Mouse (Mus musculus) hindbrain, embryonic 14.5 days (tissue): Measurements from ENCODE around the gene Hyal1. TPM values are rescaled to one million over a fixed set of nuclear protein-coding genes. Genes with fewer than 3 reads are reported as not detected.

Experiments used
- ATAC-seq: fragments of 200-750 bp; cut with Nextera tagmentation; 2 replicates; pipeline ENCODE4 v1.8.0; 2017; ENCODE audit warnings: moderate number of reproducible peaks, mild to moderate bottlenecking, moderate TSS enrichment, moderate library complexity; ENCODE audit not compliant: low FRiP score
- DNase-seq: peaks from one replicate; pipeline ENCODE4 v3.0.0-alpha.2; 2015; ENCODE audit warnings: low spot score
- H3K27ac ChIP-seq: fragments of 300-500 bp; sonication (generic); 2 replicates; pipeline ENCODE4 v1.5.1; 2014; ENCODE audit warnings: mild to moderate bottlenecking, moderate library complexity
- H3K27me3 ChIP-seq: fragments of 300-500 bp; sonication (generic); 2 replicates; pipeline ENCODE4 v1.6.1; 2014; ENCODE audit warnings: mild to moderate bottlenecking, low read length, mixed read lengths; ENCODE audit not compliant: control insufficient read depth, insufficient read depth
- H3K36me3 ChIP-seq: fragments of 300-500 bp; sonication (generic); replicated peaks from 2 replicates; pipeline ENCODE4 v1.6.1; 2014; ENCODE audit not compliant: control insufficient read depth, insufficient read depth
- H3K4me1 ChIP-seq: fragments of 300-500 bp; sonication (generic); replicated peaks from 2 replicates; pipeline ENCODE4 v1.6.1; 2014; ENCODE audit warnings: antibody characterized with exemption, low read length, mixed read lengths; ENCODE audit not compliant: control insufficient read depth, insufficient read depth
- H3K4me2 ChIP-seq: fragments of 300-500 bp; sonication (generic); replicated peaks from 2 replicates; pipeline ENCODE4 v1.6.1; 2014; ENCODE audit warnings: mild to moderate bottlenecking, moderate library complexity
- H3K4me3 ChIP-seq: fragments of 300-500 bp; sonication (generic); replicated peaks from 2 replicates; pipeline ENCODE4 v1.5.1; 2014; ENCODE audit warnings: mild to moderate bottlenecking, low read length
- H3K9ac ChIP-seq: fragments of 300-500 bp; sonication (generic); 2 replicates; pipeline ENCODE4 v1.6.1; 2014
- H3K9me3 ChIP-seq: fragments of 300-500 bp; sonication (generic); 2 replicates; pipeline ENCODE4 v1.6.1; 2016; ENCODE audit warnings: low read length; ENCODE audit not compliant: control insufficient read depth
- WGBS: fragments of 180-500 bp; shearing (Covaris S2); extraction: QIAGEN DNeasy Blood & Tissue Kit; methylation state at CpG from one replicate; pipeline ENCODE4 v1.1.7; 2014; 5-methylcytosine and 5-hydroxymethylcytosine counted together
- polyA plus RNA-seq: library from polyadenylated mRNA; unstranded; fragments of >200 nt; fragmentation: Nextera tagmentation; extraction: Ambion mirVana; gene quantifications from 2 replicates; pipeline ENCODE4 v1.2.1, GENCODE M21; 2014

Hyal1 gene
- polyA plus RNA-seq, 1 experiment from 2014 or later = 3.1 TPM

DNA sequence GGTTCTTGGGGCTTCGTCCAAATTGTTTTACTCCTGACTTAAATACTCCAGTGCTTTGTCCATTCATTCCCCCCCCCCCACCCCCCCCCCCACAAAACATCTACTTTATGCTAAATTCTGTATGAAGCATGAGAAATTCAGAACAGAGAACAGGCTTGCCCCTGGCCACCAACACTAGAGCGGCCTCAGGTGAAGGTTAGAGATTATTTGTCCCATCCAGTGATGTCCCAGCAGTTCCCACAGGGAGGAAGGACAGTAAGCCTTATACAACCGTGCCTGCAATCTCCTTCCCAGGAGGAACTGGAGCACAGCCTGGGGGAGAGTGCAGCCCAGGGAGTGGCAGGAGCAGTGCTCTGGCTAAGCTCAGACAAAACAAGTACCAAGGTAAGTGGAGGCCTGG, 1.9 kb downstream of the Hyal1 start, which contains the start of gene Naa80:
Gene Naa80, plus strand, starts transcription at position 301 of the 400 bp plus-strand sequence.
- H3K27me3 ChIP-seq = no peaks in the 10 kb centered on the region
- peak within 1 kb of the TSS; percentile 72 for H3K4me2 ChIP-seq
- no peak within 1 kb of the TSS for H3K4me3 ChIP-seq
- H3K4me1 ChIP-seq = peaks cover 17% of the 10 kb centered on the region
- no peaks in the 10 kb centered on the region for H3K9me3 ChIP-seq
- no peak within 1 kb of the TSS for H3K27ac ChIP-seq
- ATAC-seq (no peak), DNase-seq (no peak)
- peaks cover 11% of the 10 kb centered on the region for H3K36me3 ChIP-seq
- peak within 1 kb of the TSS; percentile 75; the same call in 1 of the 2 replicates for H3K9ac ChIP-seq
- WGBS = 83% methylated on average over 3 of the region's 3 CpGs

DNA sequence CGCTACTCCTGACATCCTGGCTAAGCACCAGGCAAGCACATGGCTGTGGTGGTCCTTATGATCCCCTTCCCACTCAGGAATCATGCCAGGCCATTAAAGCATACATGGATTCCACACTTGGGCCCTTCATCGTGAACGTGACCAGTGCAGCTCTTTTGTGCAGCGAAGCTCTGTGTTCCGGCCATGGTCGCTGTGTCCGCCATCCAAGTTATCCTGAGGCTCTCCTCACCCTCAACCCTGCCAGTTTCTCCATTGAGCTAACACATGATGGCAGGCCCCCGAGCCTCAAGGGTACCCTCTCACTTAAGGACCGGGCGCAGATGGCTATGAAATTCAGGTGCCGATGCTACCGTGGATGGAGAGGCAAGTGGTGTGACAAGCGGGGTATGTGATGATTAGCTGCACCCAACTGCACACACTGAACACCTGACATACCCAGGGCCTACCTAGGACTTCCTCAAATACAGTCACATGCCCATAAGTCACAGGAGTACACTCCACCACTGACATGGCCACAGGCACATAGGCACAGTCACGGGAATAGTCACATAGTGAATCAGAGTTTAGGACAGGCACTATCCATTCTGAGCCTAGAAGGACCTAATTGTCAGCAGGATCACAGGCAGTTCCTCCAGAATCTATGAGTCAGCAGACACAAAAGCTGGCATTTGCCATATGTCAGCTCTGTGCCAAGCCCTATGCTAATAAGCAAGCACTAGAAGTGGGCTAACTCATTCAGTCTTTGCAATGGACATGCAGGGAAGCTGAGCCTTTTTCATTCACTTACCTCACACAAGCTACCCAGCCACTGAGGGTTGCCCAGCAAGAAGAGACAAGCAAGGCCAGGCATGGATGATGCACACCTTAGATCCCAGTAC, 2.5 kb downstream of the Hyal1 start:
- H3K4me1 ChIP-seq = peaks cover 17% of the 10 kb centered on the region

DNA sequence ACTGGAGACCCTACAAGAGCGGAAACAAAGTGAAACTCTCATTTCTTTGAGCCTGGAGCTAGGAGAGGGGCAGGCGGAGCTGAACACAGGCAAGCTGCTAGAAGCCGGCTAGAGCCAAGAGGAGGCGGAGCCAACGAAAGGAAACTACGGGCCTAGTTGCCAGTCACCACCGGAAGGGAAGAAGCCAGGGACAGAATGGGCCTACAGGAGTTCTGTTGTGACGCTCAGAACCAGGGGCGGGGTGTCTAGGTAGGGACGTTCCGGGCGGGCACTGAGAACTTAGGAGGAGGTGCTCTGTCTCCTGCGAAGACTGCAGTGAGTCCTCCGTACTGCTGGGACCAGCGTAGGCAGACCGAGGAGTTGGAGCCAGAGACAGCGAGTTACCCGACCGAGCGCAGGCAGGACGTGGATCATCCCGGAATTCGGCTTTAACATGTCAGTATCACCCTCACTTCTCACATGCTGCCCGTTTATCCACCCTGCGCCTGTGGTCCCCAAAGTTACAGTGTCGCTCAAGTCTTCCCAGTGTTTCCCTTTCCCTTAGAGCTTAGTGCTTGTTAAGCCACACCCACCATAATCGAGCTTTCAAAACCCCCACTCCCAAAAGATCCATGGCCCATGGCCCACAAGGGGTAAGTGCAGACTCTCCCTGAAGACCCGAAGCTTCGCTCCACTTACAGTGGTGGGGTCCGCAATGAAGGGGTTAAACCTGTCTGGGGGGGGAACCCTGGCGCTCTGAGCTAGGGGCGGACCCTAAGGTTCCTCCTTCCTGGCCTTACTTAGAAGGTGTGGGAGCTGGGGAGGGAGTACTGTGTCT, 4.0 kb downstream of the Hyal1 start, which contains the start of gene Hyal3:
Gene Hyal3, plus strand, starts transcription at position 318 of the 817 bp plus-strand sequence.
- Histone ChIP-seq H3K4me2 (peak within 1 kb of the TSS; percentile 72), H3K9me3 (no peaks in the 10 kb centered on the region), H3K4me1 (peaks cover 17% of the 10 kb centered on the region), H3K36me3 (no peaks in the 10 kb centered on the region), H3K9ac (peak within 1 kb of the TSS; percentile 75), H3K27ac (peak within 1 kb of the TSS; percentile 83), H3K4me3 (peak within 1 kb of the TSS; percentile 55), H3K27me3 (no peaks in the 10 kb centered on the region)
- DNase-seq (peak; percentile 83), ATAC-seq (peak; percentile 73)
- WGBS = under 1% methylated on average over 32 of the region's 32 CpGs

More for the DNA sequence above, 2.5 kb downstream of the Hyal1 start:
- H3K9me3 ChIP-seq = no peaks in the 10 kb centered on the region
- 0 out of 2 replicates have a peak, but pooled peaks cover 7% of the 10 kb centered on the region for H3K36me3 ChIP-seq
- no peak overlapping the region for H3K27ac ChIP-seq
- peak overlapping the region; percentile 72 for H3K4me2 ChIP-seq
- H3K9ac ChIP-seq = peak overlapping the region; percentile 75; the same call in 1 of the 2 replicates
- no peaks in the 10 kb centered on the region for H3K27me3 ChIP-seq
- ATAC-seq = no peak
- 92% methylated on average over 14 of the region's 14 CpGs for WGBS
- no peak overlapping the region for H3K4me3 ChIP-seq
- no peak for DNase-seq

DNA sequence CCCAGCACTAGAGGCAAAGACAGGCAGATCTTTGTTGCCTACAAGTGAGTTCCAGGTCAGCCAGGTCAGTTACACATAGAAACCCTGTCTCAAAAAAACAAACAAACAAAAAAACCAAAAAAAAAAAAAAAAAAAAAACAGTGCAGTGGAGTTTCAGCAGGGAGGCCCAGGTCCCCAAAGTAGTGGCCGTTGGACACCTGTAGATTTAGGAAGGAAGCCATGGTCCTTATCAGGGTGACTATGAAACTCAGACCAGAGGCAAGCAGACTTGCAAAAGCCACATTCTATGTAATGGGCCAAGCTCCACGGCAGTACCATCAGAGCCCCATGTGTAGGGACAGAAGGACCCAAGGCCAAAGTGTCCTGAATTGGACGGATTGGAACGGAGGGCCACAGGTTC, 4.9 kb downstream of the Hyal1 start:
- H3K4me3 ChIP-seq = peak overlapping the region; percentile 55
- no peaks in the 10 kb centered on the region for H3K27me3 ChIP-seq
- WGBS = 80% methylated on average over 4 of the region's 4 CpGs
- H3K9ac ChIP-seq = peak overlapping the region; percentile 75
- H3K27ac ChIP-seq = no peak overlapping the region
- peaks cover 17% of the 10 kb centered on the region for H3K4me1 ChIP-seq
- peak overlapping the region; percentile 72 for H3K4me2 ChIP-seq
- DNase-seq (no peak), ATAC-seq (no peak)
- no peaks in the 10 kb centered on the region for H3K36me3 ChIP-seq
- no peaks in the 10 kb centered on the region for H3K9me3 ChIP-seq

DNA sequence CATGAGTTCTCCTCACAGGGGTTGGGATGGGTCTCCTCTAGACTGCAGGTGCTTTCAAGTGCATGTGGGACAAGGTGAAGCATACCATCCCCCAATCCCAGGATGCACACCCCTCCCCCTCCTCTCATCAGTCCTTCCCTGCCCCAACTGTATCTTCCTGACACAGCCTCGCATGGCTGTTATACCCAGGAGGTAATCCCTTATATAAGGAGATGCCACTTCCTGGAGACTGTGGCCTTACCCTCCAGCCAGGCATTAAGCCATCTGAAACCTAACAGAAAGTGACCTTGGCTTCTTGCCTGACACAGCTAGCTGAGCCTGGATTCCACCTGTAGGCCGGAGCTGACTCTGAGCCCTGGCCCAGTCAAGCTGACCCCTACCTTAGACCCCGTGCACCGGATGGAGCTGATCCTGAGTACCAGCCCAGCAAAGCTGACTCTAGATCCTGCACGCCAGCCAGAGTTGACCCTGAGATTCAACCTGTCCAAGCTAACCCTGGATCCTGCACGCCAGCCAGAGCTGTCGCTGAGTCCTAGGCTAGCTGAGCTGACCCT, 5.9 kb downstream of the Hyal1 start:
- ATAC-seq (no peak), DNase-seq (no peak)
- Histone ChIP-seq H3K27ac (no peak overlapping the region), H3K27me3 (no peaks in the 10 kb centered on the region), H3K4me3 (no peak overlapping the region), H3K36me3 (no peaks in the 10 kb centered on the region), H3K4me1 (peaks cover 17% of the 10 kb centered on the region), H3K9me3 (no peaks in the 10 kb centered on the region), H3K9ac (no peak overlapping the region; the same call in 1 of the 2 replicates), H3K4me2 (no peak overlapping the region)
- WGBS = 90% methylated on average over 7 of the region's 7 CpGs

DNA sequence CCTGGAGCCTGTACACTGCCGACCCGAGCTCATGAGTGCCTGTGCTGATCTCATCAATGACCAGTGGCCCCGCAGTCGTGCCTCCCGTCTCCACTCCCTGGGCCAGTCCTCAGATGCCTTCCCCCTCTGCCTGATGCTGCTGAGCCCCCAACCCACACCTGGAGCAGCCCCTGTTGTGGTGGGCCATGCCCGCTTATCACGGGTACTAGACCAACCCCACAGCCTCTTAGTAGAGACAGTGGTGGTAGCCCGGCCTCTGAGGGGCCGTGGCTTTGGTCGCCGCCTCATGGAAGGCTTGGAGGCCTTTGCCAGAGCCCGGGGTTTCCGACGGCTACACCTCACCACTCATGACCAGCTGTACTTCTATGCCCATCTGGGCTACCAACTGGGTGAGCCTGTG, 6.4 kb downstream of the Hyal1 start:
- no peaks in the 10 kb centered on the region for H3K9me3 ChIP-seq
- no peak overlapping the region for H3K27ac ChIP-seq
- H3K4me2 ChIP-seq = no peak overlapping the region
- H3K36me3 ChIP-seq = no peaks in the 10 kb centered on the region
- ATAC-seq = no peak
- H3K4me3 ChIP-seq = no peak overlapping the region
- 92% methylated on average over 14 of the region's 14 CpGs for WGBS
- H3K4me1 ChIP-seq = peaks cover 20% of the 10 kb centered on the region
- no peaks in the 10 kb centered on the region for H3K27me3 ChIP-seq
- no peak overlapping the region for H3K9ac ChIP-seq
- DNase-seq = no peak

DNA sequence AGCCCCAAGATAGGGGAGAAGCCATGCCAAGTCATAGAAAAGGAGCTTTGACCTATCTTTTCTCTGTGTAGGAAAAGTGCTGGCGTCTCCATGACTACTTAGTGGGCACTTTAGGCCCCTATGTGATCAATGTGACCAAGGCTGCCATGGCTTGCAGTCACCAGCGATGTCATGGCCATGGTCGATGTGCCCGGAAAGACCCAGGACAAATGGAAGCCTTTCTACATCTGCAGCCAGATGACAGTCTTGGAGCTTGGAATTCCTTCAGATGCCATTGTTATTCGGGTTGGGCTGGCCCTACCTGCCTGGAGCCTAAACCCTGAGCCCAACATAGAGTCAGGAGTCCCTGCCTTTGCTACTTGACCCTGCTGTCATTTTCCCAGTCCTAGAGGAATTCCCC, 9.8 kb downstream of the Hyal1 start:
- no peak overlapping the region for H3K4me3 ChIP-seq
- H3K36me3 ChIP-seq = peaks cover 14% of the 10 kb centered on the region
- ATAC-seq (no peak), DNase-seq (no peak)
- H3K27ac ChIP-seq = no peak overlapping the region
- H3K4me2 ChIP-seq = no peak overlapping the region
- no peaks in the 10 kb centered on the region for H3K27me3 ChIP-seq
- no peak overlapping the region for H3K9ac ChIP-seq
- H3K4me1 ChIP-seq = peaks cover 12% of the 10 kb centered on the region
- no peaks in the 10 kb centered on the region for H3K9me3 ChIP-seq
- WGBS = 91% methylated on average over 5 of the region's 5 CpGs

DNA sequence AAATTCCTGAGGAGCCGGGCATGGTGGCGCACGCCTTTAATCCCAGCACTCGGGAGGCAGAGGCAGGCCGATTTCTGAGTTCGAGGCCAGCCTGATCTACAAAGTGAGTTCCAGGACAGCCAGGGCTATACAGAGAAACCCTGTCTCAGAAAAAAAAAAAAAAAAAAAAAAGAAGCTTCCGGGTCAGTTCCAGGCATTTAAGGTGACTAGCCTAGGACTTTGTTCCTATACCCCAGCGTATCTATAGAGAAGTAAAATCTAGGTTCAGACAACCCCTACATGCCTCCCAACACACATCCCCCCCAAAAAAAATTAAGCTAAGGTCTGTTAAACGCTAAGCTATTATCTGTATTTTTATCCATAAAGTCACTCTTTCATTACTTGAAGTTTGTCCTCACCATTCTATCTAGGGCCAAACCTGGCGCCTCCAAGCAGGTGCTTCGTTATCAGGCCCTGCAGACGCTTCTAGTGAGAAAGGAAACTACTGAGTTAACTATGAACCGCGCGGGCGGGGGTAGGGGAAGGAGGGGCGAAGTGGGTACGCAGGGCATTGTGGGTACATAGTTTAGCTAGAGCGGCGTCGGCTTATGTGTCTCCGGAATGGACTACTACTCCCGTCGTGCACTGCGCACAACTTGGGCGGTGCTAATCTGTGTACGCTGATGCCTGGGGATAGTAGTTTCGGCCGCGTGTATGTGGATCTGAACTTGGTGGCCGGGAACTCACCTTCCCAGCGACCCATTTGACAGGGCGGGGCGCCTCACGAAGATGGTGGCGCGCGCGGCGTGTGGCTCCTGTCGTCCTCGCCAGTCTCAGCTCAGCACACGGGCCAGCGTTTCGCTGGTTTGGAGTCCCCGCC, 10.5 kb downstream of the Hyal1 start, which contains the start of gene Ifrd2:
Gene Ifrd2, plus strand, starts transcription at position 669 of the 859 bp plus-strand sequence.
- Histone ChIP-seq H3K4me2 (peak within 1 kb of the TSS; percentile 90), H3K36me3 (peaks cover 21% of the 10 kb centered on the region), H3K4me1 (peaks cover 9% of the 10 kb centered on the region), H3K27ac (no peak within 1 kb of the TSS), H3K9ac (peak within 1 kb of the TSS; percentile 51), H3K9me3 (no peaks in the 10 kb centered on the region), H3K4me3 (peak within 1 kb of the TSS; percentile 59), H3K27me3 (no peaks in the 10 kb centered on the region)
- WGBS = 14% methylated on average over 46 of the region's 46 CpGs
- ATAC-seq (peak; percentile 98), DNase-seq (peak; percentile 97)
